Mouse (Mus musculus): ENCODE measurements around the gene Hist1h2bf. TPM values are rescaled to one million over a fixed set of nuclear protein-coding genes. Genes with fewer than 3 reads are reported as not detected.
"Not testable (repeated sequence)": the region's sequence is repeated elsewhere in the genome, so short reads cannot be mapped to it uniquely, and the experiment has no call there.

The Hist1h2bf gene
- polyA plus RNA-seq, 1 experiment from 2014 or later = 5.9 TPM

GRCm38 (mm10) chr13:23554925-23555838 is 18.8 kb downstream of the Hist1h2bf start:
- WGBS = under 1% methylated on average over 49 of the region's 54 CpGs
- Histone ChIP-seq H3K9me3 (ENCODE audit: control insufficient read depth, low read length) (no peaks in the 10 kb centered on the region), H3K27ac (ENCODE audit: low read depth, low read length) (peak overlapping the region; percentile 100), H3K4me3 (ENCODE audit: low read depth, low read length) (peak overlapping the region; percentile 59), H3K36me3 (ENCODE audit: control insufficient read depth, insufficient read depth, low read length) (no peaks in the 10 kb centered on the region), H3K4me2 (ENCODE audit: low read depth, low read length, severe bottlenecking) (peak overlapping the region; percentile 90), H3K4me1 (replicated peaks; ENCODE audit: control insufficient read depth, insufficient read depth, low read length) (peaks cover 2% of the 10 kb centered on the region; the same call in 1 of the 2 replicates), H3K9ac (ENCODE audit: low read length) (peak overlapping the region; percentile 94), H3K27me3 (ENCODE audit: control insufficient read depth, insufficient read depth, low read length) (no peaks in the 10 kb centered on the region)
- ATAC-seq (replicated peaks; ENCODE audit: low FRiP score) (peak; percentile 89), DNase-seq (ENCODE audit: low spot score) (peak; percentile 93)

- ATAC-seq (replicated peaks; ENCODE audit: low FRiP score) = no peak
- no peaks in the 10 kb centered on the region for H3K9me3 ChIP-seq (ENCODE audit: control insufficient read depth, low read length)
- WGBS = 27% methylated on average over 9 of the region's 9 CpGs
- H3K27me3 ChIP-seq (ENCODE audit: control insufficient read depth, insufficient read depth, low read length) = no peaks in the 10 kb centered on the region
- H3K4me3 ChIP-seq (ENCODE audit: low read depth, low read length) = peak overlapping the region; percentile 59
- no peaks in the 10 kb centered on the region for H3K36me3 ChIP-seq (ENCODE audit: control insufficient read depth, insufficient read depth, low read length)
- H3K4me1 ChIP-seq (replicated peaks; ENCODE audit: control insufficient read depth, insufficient read depth, low read length) = peaks cover 2% of the 10 kb centered on the region; the same call in 1 of the 2 replicates
- peak overlapping the region; percentile 90; the same call in 1 of the 2 replicates for H3K4me2 ChIP-seq (ENCODE audit: low read depth, low read length, severe bottlenecking)
- DNase-seq (ENCODE audit: low spot score) = no peak
- H3K27ac ChIP-seq (ENCODE audit: low read depth, low read length) = peak overlapping the region; percentile 100
- peak overlapping the region; percentile 94 for H3K9ac ChIP-seq (ENCODE audit: low read length)
These were observed 19.6 kb downstream of the Hist1h2bf start for GRCm38 (mm10) chr13:23554393-23554792.

GRCm38 (mm10) chr13:23552962-23553361 is 21.0 kb downstream of the Hist1h2bf start, which contains the start of gene Hist1h1d:
Gene Hist1h1d, plus strand, starts transcription at chr13:23553262.
- Histone ChIP-seq H3K4me2 (ENCODE audit: low read depth, low read length, severe bottlenecking) (no peak within 1 kb of the TSS; the same call in 1 of the 2 replicates), H3K4me1 (replicated peaks; ENCODE audit: control insufficient read depth, insufficient read depth, low read length) (peaks cover 2% of the 10 kb centered on the region; the same call in 1 of the 2 replicates), H3K27me3 (ENCODE audit: control insufficient read depth, insufficient read depth, low read length) (no peaks in the 10 kb centered on the region), H3K9me3 (ENCODE audit: control insufficient read depth, low read length) (no peaks in the 10 kb centered on the region), H3K4me3 (ENCODE audit: low read depth, low read length) (no peak within 1 kb of the TSS), H3K27ac (ENCODE audit: low read depth, low read length) (peak within 1 kb of the TSS; percentile 100), H3K9ac (ENCODE audit: low read length) (no peak within 1 kb of the TSS; the same call in 1 of the 2 replicates), H3K36me3 (ENCODE audit: control insufficient read depth, insufficient read depth, low read length) (no peaks in the 10 kb centered on the region)
- DNase-seq (ENCODE audit: low spot score) = no peak
- no peak for ATAC-seq (replicated peaks; ENCODE audit: low FRiP score)

- H3K9ac ChIP-seq (ENCODE audit: low read length) = peak overlapping the region; percentile 71
- peak overlapping the region; percentile 93 for H3K27ac ChIP-seq (ENCODE audit: low read depth, low read length)
- H3K4me3 ChIP-seq (ENCODE audit: low read depth, low read length) = peak overlapping the region; percentile 36
- peaks cover 2% of the 10 kb centered on the region; the same call in 1 of the 2 replicates for H3K4me1 ChIP-seq (replicated peaks; ENCODE audit: control insufficient read depth, insufficient read depth, low read length)
- H3K4me2 ChIP-seq (ENCODE audit: low read depth, low read length, severe bottlenecking) = peak overlapping the region; percentile 55; the same call in 1 of the 2 replicates
- DNase-seq (ENCODE audit: low spot score) = no peak
- H3K27me3 ChIP-seq (ENCODE audit: control insufficient read depth, insufficient read depth, low read length) = no peaks in the 10 kb centered on the region
- ATAC-seq (replicated peaks; ENCODE audit: low FRiP score) = no peak
- no peaks in the 10 kb centered on the region for H3K9me3 ChIP-seq (ENCODE audit: control insufficient read depth, low read length)
- 50% methylated on average over 8 of the region's 8 CpGs for WGBS
- no peaks in the 10 kb centered on the region for H3K36me3 ChIP-seq (ENCODE audit: control insufficient read depth, insufficient read depth, low read length)
These were observed 21.8 kb downstream of the Hist1h2bf start for GRCm38 (mm10) chr13:23551931-23552914.

GRCm38 (mm10) chr13:23551146-23551834 is 22.7 kb downstream of the Hist1h2bf start, which contains the start of gene Hist1h4f:
Gene Hist1h4f, minus strand, starts transcription at chr13:23551648.
- ATAC-seq (replicated peaks; ENCODE audit: low FRiP score) = peak; percentile 81
- WGBS = under 1% methylated on average over 44 of the region's 47 CpGs
- H3K27me3 ChIP-seq (ENCODE audit: control insufficient read depth, insufficient read depth, low read length) = not testable (repeated sequence)

GRCm38 (mm10) chr13:23550761-23551145 is 23.2 kb downstream of the Hist1h2bf start:
- Histone ChIP-seq H3K27ac (ENCODE audit: low read depth, low read length) (peak overlapping the region; percentile 93), H3K4me1 (replicated peaks; ENCODE audit: control insufficient read depth, insufficient read depth, low read length) (no peaks in the 10 kb centered on the region), H3K4me2 (ENCODE audit: low read depth, low read length, severe bottlenecking) (peak overlapping the region; percentile 55), H3K27me3 (ENCODE audit: control insufficient read depth, insufficient read depth, low read length) (no peaks in the 10 kb centered on the region), H3K9ac (ENCODE audit: low read length) (peak overlapping the region; percentile 71), H3K36me3 (ENCODE audit: control insufficient read depth, insufficient read depth, low read length) (no peaks in the 10 kb centered on the region), H3K4me3 (ENCODE audit: low read depth, low read length) (peak overlapping the region; percentile 36), H3K9me3 (ENCODE audit: control insufficient read depth, low read length) (no peaks in the 10 kb centered on the region)
- ATAC-seq (replicated peaks; ENCODE audit: low FRiP score) (no peak), DNase-seq (ENCODE audit: low spot score) (no peak)
- 8% methylated on average over 3 of the region's 3 CpGs for WGBS

More at GRCm38 (mm10) chr13:23551146-23551834, 22.7 kb downstream of the Hist1h2bf start, which contains the start of gene Hist1h4f:
- H3K9me3 ChIP-seq (ENCODE audit: control insufficient read depth, low read length); H3K36me3 ChIP-seq (ENCODE audit: control insufficient read depth, insufficient read depth, low read length); H3K4me1 ChIP-seq (replicated peaks; ENCODE audit: control insufficient read depth, insufficient read depth, low read length): not testable (repeated sequence)
- peak within 1 kb of the TSS; percentile 93 for H3K27ac ChIP-seq (ENCODE audit: low read depth, low read length)
- peak within 1 kb of the TSS; percentile 36 for H3K4me3 ChIP-seq (ENCODE audit: low read depth, low read length)
- H3K4me2 ChIP-seq (ENCODE audit: low read depth, low read length, severe bottlenecking) = peak within 1 kb of the TSS; percentile 55
- peak; percentile 94 for DNase-seq (ENCODE audit: low spot score)
- H3K9ac ChIP-seq (ENCODE audit: low read length) = peak within 1 kb of the TSS; percentile 71

- Histone ChIP-seq H3K27ac (ENCODE audit: low read depth, low read length) (peak overlapping the region; percentile 62), H3K4me3 (ENCODE audit: low read depth, low read length) (no peak overlapping the region), H3K9me3 (ENCODE audit: control insufficient read depth, low read length) (no peaks in the 10 kb centered on the region), H3K4me1 (replicated peaks; ENCODE audit: control insufficient read depth, insufficient read depth, low read length) (no peaks in the 10 kb centered on the region), H3K9ac (ENCODE audit: low read length) (no peak overlapping the region), H3K4me2 (ENCODE audit: low read depth, low read length, severe bottlenecking) (no peak overlapping the region), H3K27me3 (ENCODE audit: control insufficient read depth, insufficient read depth, low read length) (no peaks in the 10 kb centered on the region), H3K36me3 (ENCODE audit: control insufficient read depth, insufficient read depth, low read length) (no peaks in the 10 kb centered on the region)
- no peak for DNase-seq (ENCODE audit: low spot score)
- WGBS = 87% methylated on average over 5 of the region's 5 CpGs
- ATAC-seq (replicated peaks; ENCODE audit: low FRiP score) = no peak
These were observed 27.3 kb downstream of the Hist1h2bf start for GRCm38 (mm10) chr13:23546694-23547093.
